Mouse (Mus musculus) midbrain, embryonic 14.5 days (tissue): ENCODE results near the gene Shroom4. TPM values are rescaled to one million over a fixed set of nuclear protein-coding genes. Genes with fewer than 3 reads are reported as not detected.

Experiments
- ATAC-seq: fragments of 200-750 bp; cut with Nextera tagmentation; 2 replicates; pipeline ENCODE4 v1.8.0; 2017; ENCODE audit warnings: moderate number of reproducible peaks, moderate library complexity; ENCODE audit not compliant: low FRiP score, low TSS enrichment
- DNase-seq: peaks from one replicate; pipeline ENCODE4 v3.0.0-alpha.2; 2015
- H3K27ac ChIP-seq: fragments of 300-500 bp; sonication (generic); replicated peaks from 2 replicates; pipeline ENCODE4 v1.5.1; 2014; ENCODE audit warnings: mild to moderate bottlenecking, low read depth, low read length, moderate library complexity
- H3K27me3 ChIP-seq: fragments of 300-500 bp; sonication (generic); 2 replicates; pipeline ENCODE4 v1.6.1; 2014; ENCODE audit warnings: low read length, control low read depth, mixed read lengths; ENCODE audit not compliant: control insufficient read depth, insufficient read depth
- H3K36me3 ChIP-seq: fragments of 300-500 bp; sonication (generic); 2 replicates; pipeline ENCODE4 v1.6.1; 2014; ENCODE audit warnings: low read length, control low read depth; ENCODE audit not compliant: control insufficient read depth, insufficient read depth
- H3K4me1 ChIP-seq: fragments of 300-500 bp; sonication (generic); 2 replicates; pipeline ENCODE4 v1.6.1; 2014; ENCODE audit warnings: mild to moderate bottlenecking, antibody characterized with exemption, low read length, control low read depth; ENCODE audit not compliant: control insufficient read depth, insufficient read depth
- H3K4me2 ChIP-seq: fragments of 300-500 bp; sonication (generic); 2 replicates; pipeline ENCODE4 v1.6.1; 2014; ENCODE audit warnings: mild to moderate bottlenecking, low read length, moderate library complexity
- H3K4me3 ChIP-seq: fragments of 300-500 bp; sonication (generic); replicated peaks from 2 replicates; pipeline ENCODE4 v1.5.1; 2014; ENCODE audit warnings: low read depth, low read length
- H3K9ac ChIP-seq: fragments of 300-500 bp; sonication (generic); replicated peaks from 2 replicates; pipeline ENCODE4 v1.6.1; 2014; ENCODE audit warnings: mild to moderate bottlenecking, low read length, moderate library complexity
- H3K9me3 ChIP-seq: fragments of 300-500 bp; sonication (generic); 2 replicates; pipeline ENCODE4 v1.6.1; 2016; ENCODE audit warnings: low read length, control low read depth, mixed read lengths; ENCODE audit not compliant: control insufficient read depth
- WGBS: fragments of 180-500 bp; shearing (Covaris S2); extraction: QIAGEN DNeasy Blood & Tissue Kit; methylation state at CpG from one replicate; pipeline ENCODE4 v1.1.7; 2014; 5-methylcytosine and 5-hydroxymethylcytosine counted together
- polyA plus RNA-seq: library from polyadenylated mRNA; unstranded; fragments of >200 nt; fragmentation: Nextera tagmentation; extraction: Ambion mirVana; gene quantifications from 2 replicates; pipeline ENCODE4 v1.2.1, GENCODE M21; 2014

Gene Shroom4
- polyA plus RNA-seq, 1 experiment from 2014 or later = 2.8 TPM

- H3K27me3 ChIP-seq = no peaks in the 10 kb centered on the region
- no peaks in the 10 kb centered on the region for H3K4me1 ChIP-seq
- ATAC-seq = no peak
These were observed 3.3 kb downstream of the Shroom4 start for GRCm38 (mm10) chrX:6402921-6403320.

GRCm38 (mm10) chrX:6409114-6409513 is 9.5 kb downstream of the Shroom4 start:
- ATAC-seq (no peak), DNase-seq (no peak)
- WGBS = 62% methylated on average over 6 of the region's 6 CpGs
- H3K4me1 ChIP-seq = no peaks in the 10 kb centered on the region
- no peak overlapping the region for H3K4me2 ChIP-seq
- H3K36me3 ChIP-seq = no peaks in the 10 kb centered on the region
- H3K9me3 ChIP-seq = no peaks in the 10 kb centered on the region
- H3K27me3 ChIP-seq = no peaks in the 10 kb centered on the region
- H3K9ac ChIP-seq = no peak overlapping the region
- H3K4me3 ChIP-seq = no peak overlapping the region
- H3K27ac ChIP-seq = no peak overlapping the region

More at GRCm38 (mm10) chrX:6402921-6403320, 3.3 kb downstream of the Shroom4 start:
- no peak overlapping the region for H3K27ac ChIP-seq
- no peak overlapping the region for H3K4me2 ChIP-seq
- H3K36me3 ChIP-seq = no peaks in the 10 kb centered on the region
- no peaks in the 10 kb centered on the region for H3K9me3 ChIP-seq
- DNase-seq = no peak
- H3K9ac ChIP-seq = no peak overlapping the region
- H3K4me3 ChIP-seq = no peak overlapping the region
- WGBS = 86% methylated on average over 4 of the region's 4 CpGs

- H3K36me3 ChIP-seq = no peaks in the 10 kb centered on the region
- WGBS = 61% methylated on average over 12 of the region's 12 CpGs
- no peak for ATAC-seq
These were observed 15.8 kb downstream of the Shroom4 start for GRCm38 (mm10) chrX:6415412-6415811.

GRCm38 (mm10) chrX:6415936-6416335 is 16.3 kb downstream of the Shroom4 start:
- no peaks in the 10 kb centered on the region for H3K36me3 ChIP-seq
- no peaks in the 10 kb centered on the region for H3K27me3 ChIP-seq
- no peak for ATAC-seq
- H3K9ac ChIP-seq = no peak overlapping the region
- H3K27ac ChIP-seq = no peak overlapping the region
- no peaks in the 10 kb centered on the region for H3K4me1 ChIP-seq
- 48% methylated on average over 5 of the region's 5 CpGs for WGBS
- H3K4me2 ChIP-seq = no peak overlapping the region
- no peak overlapping the region for H3K4me3 ChIP-seq
- no peaks in the 10 kb centered on the region for H3K9me3 ChIP-seq
- no peak for DNase-seq

More at GRCm38 (mm10) chrX:6415412-6415811, 15.8 kb downstream of the Shroom4 start:
- H3K9ac ChIP-seq = no peak overlapping the region
- no peak overlapping the region for H3K27ac ChIP-seq
- no peak for DNase-seq
- H3K4me3 ChIP-seq = no peak overlapping the region
- no peaks in the 10 kb centered on the region for H3K9me3 ChIP-seq
- H3K4me2 ChIP-seq = no peak overlapping the region
- no peaks in the 10 kb centered on the region for H3K4me1 ChIP-seq
- no peaks in the 10 kb centered on the region for H3K27me3 ChIP-seq

- Histone ChIP-seq H3K36me3 (no peaks in the 10 kb centered on the region), H3K9ac (no peak overlapping the region), H3K4me3 (no peak overlapping the region), H3K4me2 (no peak overlapping the region), H3K27ac (no peak overlapping the region), H3K9me3 (no peaks in the 10 kb centered on the region), H3K4me1 (no peaks in the 10 kb centered on the region), H3K27me3 (no peaks in the 10 kb centered on the region)
- ATAC-seq = no peak
- 41% methylated on average over 4 of the region's 4 CpGs for WGBS
- DNase-seq = no peak
These were observed 18.5 kb downstream of the Shroom4 start for GRCm38 (mm10) chrX:6418140-6418539.

- ATAC-seq (no peak), DNase-seq (no peak)
- WGBS = 87% methylated on average over 2 of the region's 2 CpGs
- H3K9ac ChIP-seq = no peak overlapping the region
- no peaks in the 10 kb centered on the region for H3K36me3 ChIP-seq
- H3K4me1 ChIP-seq = no peaks in the 10 kb centered on the region
- H3K27ac ChIP-seq = no peak overlapping the region
- no peaks in the 10 kb centered on the region for H3K27me3 ChIP-seq
- no peak overlapping the region for H3K4me2 ChIP-seq
- H3K9me3 ChIP-seq = no peaks in the 10 kb centered on the region
- no peak overlapping the region for H3K4me3 ChIP-seq
These were observed 35.6 kb downstream of the Shroom4 start for GRCm38 (mm10) chrX:6435260-6435659.

- H3K27ac ChIP-seq = no peak overlapping the region
- H3K4me3 ChIP-seq = no peak overlapping the region
- no peak for ATAC-seq
- no peak overlapping the region for H3K9ac ChIP-seq
- DNase-seq = no peak
- H3K27me3 ChIP-seq = no peaks in the 10 kb centered on the region
- H3K9me3 ChIP-seq = no peaks in the 10 kb centered on the region
- no peak overlapping the region for H3K4me2 ChIP-seq
- no peaks in the 10 kb centered on the region for H3K4me1 ChIP-seq
- no peaks in the 10 kb centered on the region for H3K36me3 ChIP-seq
- WGBS = 73% methylated on average over 1 of the region's 1 CpGs
These were observed 46.8 kb downstream of the Shroom4 start for GRCm38 (mm10) chrX:6446422-6446821.

GRCm38 (mm10) chrX:6448001-6448400 is 48.3 kb downstream of the Shroom4 start:
- DNase-seq (no peak), ATAC-seq (no peak)
- Histone ChIP-seq H3K4me1 (no peaks in the 10 kb centered on the region), H3K4me3 (no peak overlapping the region), H3K9me3 (no peaks in the 10 kb centered on the region), H3K4me2 (no peak overlapping the region), H3K27me3 (no peaks in the 10 kb centered on the region), H3K36me3 (no peaks in the 10 kb centered on the region), H3K9ac (no peak overlapping the region), H3K27ac (no peak overlapping the region)
- WGBS = 75% methylated on average over 4 of the region's 4 CpGs

GRCm38 (mm10) chrX:6453220-6453619 is 53.6 kb downstream of the Shroom4 start:
- no peak overlapping the region for H3K27ac ChIP-seq
- WGBS = 87% methylated on average over 4 of the region's 4 CpGs
- H3K9ac ChIP-seq = no peak overlapping the region
- H3K36me3 ChIP-seq = no peaks in the 10 kb centered on the region
- H3K9me3 ChIP-seq = no peaks in the 10 kb centered on the region
- no peaks in the 10 kb centered on the region for H3K4me1 ChIP-seq
- H3K4me2 ChIP-seq = no peak overlapping the region
- no peaks in the 10 kb centered on the region for H3K27me3 ChIP-seq
- ATAC-seq = no peak
- H3K4me3 ChIP-seq = no peak overlapping the region
- no peak for DNase-seq
